Mouse (Mus musculus) heart, postnatal 0 days (tissue): Measurements from ENCODE around the gene 4930432K21Rik. TPM values are rescaled to one million over a fixed set of nuclear protein-coding genes. Genes with fewer than 3 reads are reported as not detected.

Source experiments
- ATAC-seq: fragments of 200-750 bp; cut with Nextera tagmentation; 2 replicates; pipeline ENCODE4 v1.8.0; 2017; ENCODE audit warnings: low read depth, moderate number of reproducible peaks, moderate library complexity; ENCODE audit not compliant: insufficient read depth
- DNase-seq: peaks from one replicate; pipeline ENCODE4 v3.0.0-alpha.2; 2016; ENCODE audit warnings: low spot score
- H3K27ac ChIP-seq: fragments of 300-500 bp; sonication (generic); 2 replicates; pipeline ENCODE4 v1.5.1; 2014; ENCODE audit warnings: low read depth, mild to moderate bottlenecking
- H3K27me3 ChIP-seq: fragments of 300-500 bp; sonication (generic); 2 replicates; pipeline ENCODE4 v1.6.1; 2014; ENCODE audit warnings: low read length, mixed read lengths; ENCODE audit not compliant: control insufficient read depth, insufficient read depth
- H3K36me3 ChIP-seq: fragments of 300-500 bp; sonication (generic); replicated peaks from 2 replicates; pipeline ENCODE4 v1.6.1; 2014; ENCODE audit warnings: low read length, mixed read lengths; ENCODE audit not compliant: control insufficient read depth, insufficient read depth
- H3K4me1 ChIP-seq: fragments of 300-500 bp; sonication (generic); 2 replicates; pipeline ENCODE4 v1.6.1; 2014; ENCODE audit warnings: antibody characterized with exemption; ENCODE audit not compliant: control insufficient read depth, insufficient read depth
- H3K4me2 ChIP-seq: fragments of 300-500 bp; sonication (generic); 2 replicates; pipeline ENCODE4 v1.6.1; 2014; ENCODE audit warnings: low read depth, mild to moderate bottlenecking, low read length, moderate library complexity
- H3K4me3 ChIP-seq: fragments of 300-500 bp; sonication (generic); 2 replicates; pipeline ENCODE4 v1.5.1; 2014; ENCODE audit warnings: low read depth, low read length
- H3K9ac ChIP-seq: fragments of 300-500 bp; sonication (generic); replicated peaks from 2 replicates; pipeline ENCODE4 v1.6.1; 2014; ENCODE audit warnings: low read depth, low read length, mixed read lengths
- H3K9me3 ChIP-seq: fragments of 300-500 bp; sonication (generic); replicated peaks from 2 replicates; pipeline ENCODE4 v1.6.1; 2016; ENCODE audit warnings: low read length; ENCODE audit not compliant: control insufficient read depth
- CTCF ChIP-seq: IDR thresholded peaks from 2 replicates; pipeline ENCODE4 v1.5.1; 2016; ENCODE audit warnings: antibody characterized with exemption, control low read depth, low read depth
- EP300 ChIP-seq: IDR thresholded peaks from 2 replicates; pipeline ENCODE4 v1.6.1; 2016; ENCODE audit warnings: antibody characterized with exemption, low read depth
- WGBS: fragments of 180-500 bp; shearing (Covaris S2); extraction: QIAGEN DNeasy Blood & Tissue Kit; methylation state at CpG from one replicate; pipeline ENCODE4 v1.1.7; 2014; 5-methylcytosine and 5-hydroxymethylcytosine counted together
- polyA plus RNA-seq: library from polyadenylated mRNA; unstranded; fragments of >200 nt; fragmentation: Nextera tagmentation; extraction: Ambion mirVana; gene quantifications from 2 replicates; pipeline ENCODE4 v1.2.1, GENCODE M21; 2015
- total RNA-seq: library from RNA; depleted of rRNA; stranded (reverse); fragments of >200 nt; gene quantifications from 2 replicates; pipeline ENCODE4 v1.2.3, GENCODE M21; 2014; ENCODE audit warnings: low replicate concordance

4930432K21Rik gene
- total and polyA plus RNA-seq, 2 experiments from 2014 or later: 0.48 TPM; not detected in 1

DNA sequence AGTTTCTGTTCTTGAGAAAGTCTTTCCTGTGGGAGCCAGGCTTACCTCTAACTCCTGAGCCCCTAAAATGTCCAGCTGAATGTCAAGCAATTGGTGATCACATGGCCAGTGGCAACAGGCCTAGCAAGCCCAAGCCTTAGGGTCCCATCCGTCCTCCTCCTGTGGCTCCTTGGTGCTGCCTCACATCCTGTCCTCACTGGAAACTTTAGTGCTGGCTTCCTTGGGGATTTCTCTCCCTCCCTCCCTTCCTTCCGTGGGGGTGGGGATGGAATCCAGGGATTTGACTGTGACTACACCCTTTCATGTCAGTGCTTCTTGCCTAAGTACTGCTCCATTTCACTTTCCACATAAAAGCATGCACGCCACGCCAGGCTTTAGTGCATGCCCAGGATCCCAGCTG is 41.8 kb downstream of the 4930432K21Rik start:
- Histone ChIP-seq H3K4me3 (no peak overlapping the region), H3K9ac (no peak overlapping the region), H3K36me3 (no peaks in the 10 kb centered on the region), H3K4me2 (no peak overlapping the region), H3K4me1 (peaks cover 12% of the 10 kb centered on the region), H3K27me3 (no peaks in the 10 kb centered on the region), H3K27ac (peak overlapping the region; percentile 73), H3K9me3 (no peaks in the 10 kb centered on the region)
- ATAC-seq (no peak), DNase-seq (peak; percentile 62)
- TF ChIP-seq CTCF (no peak), EP300 (peak; percentile 94)
- 42% methylated on average over 4 of the region's 4 CpGs for WGBS

DNA sequence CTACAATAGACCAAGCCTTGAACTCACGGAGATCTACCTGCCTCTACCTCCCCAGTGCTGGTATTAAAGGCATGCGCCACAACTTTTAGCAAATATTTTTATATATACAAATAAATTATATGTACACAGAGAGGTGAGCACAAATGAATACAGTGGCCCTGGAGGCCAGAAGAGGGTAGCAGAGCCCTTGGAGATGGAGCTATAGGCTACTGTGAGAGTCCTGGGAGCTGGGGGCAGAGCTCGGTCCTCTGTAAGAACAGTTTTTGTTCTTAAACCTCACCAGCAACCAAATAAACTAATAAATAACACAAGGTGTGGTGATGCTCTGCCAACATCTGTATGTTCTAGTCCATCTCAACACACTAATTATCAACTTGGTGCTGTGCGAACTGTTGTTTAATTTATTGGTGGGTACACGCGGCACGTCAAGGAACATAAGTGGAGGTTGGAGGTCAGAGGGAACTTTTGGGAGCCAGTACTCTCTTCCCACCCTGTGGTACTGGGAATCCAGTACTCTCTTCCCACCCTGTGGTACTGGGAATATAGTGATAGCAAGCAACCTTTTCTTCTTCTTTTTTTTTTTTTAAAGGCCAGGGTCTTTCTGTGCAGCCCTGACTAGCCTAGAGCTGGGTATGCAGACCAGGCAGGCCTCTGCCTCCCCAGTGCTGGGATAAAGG is 42.5 kb downstream of the 4930432K21Rik start:
- 93% methylated on average over 7 of the region's 7 CpGs for WGBS
- no peaks in the 10 kb centered on the region for H3K27me3 ChIP-seq
- ATAC-seq: no peak
- peak overlapping the region; percentile 73 for H3K27ac ChIP-seq
- no peak overlapping the region for H3K4me2 ChIP-seq
- H3K4me3 ChIP-seq: no peak overlapping the region
- no peaks in the 10 kb centered on the region for H3K9me3 ChIP-seq
- no peak overlapping the region for H3K9ac ChIP-seq
- TF ChIP-seq EP300: no peak
- no peaks in the 10 kb centered on the region for H3K36me3 ChIP-seq
- no peak for DNase-seq
- H3K4me1 ChIP-seq: peaks cover 12% of the 10 kb centered on the region

DNA sequence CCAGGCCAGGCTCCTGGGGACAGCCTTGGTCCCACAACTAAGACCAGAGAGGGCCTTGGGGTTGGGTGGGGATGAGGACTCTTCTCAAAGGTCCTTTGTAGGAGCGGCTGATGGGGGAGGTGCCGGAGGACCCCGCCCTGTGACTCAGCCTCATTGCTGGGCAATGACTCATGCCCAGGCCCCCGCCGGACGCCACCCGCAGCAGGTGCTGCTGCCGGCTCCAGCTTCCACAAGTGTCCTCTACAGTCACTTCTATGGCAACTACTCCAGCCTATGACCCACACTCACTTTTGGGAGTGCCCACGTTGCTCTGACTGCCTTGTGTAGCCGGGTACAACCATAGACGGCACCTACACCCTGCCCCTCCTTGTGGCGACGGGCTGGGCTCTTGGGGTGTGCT is 44.2 kb downstream of the 4930432K21Rik start:
- Histone ChIP-seq H3K27ac (peak overlapping the region; percentile 93), H3K4me1 (peaks cover 12% of the 10 kb centered on the region), H3K9me3 (no peaks in the 10 kb centered on the region), H3K4me2 (peak overlapping the region; percentile 52), H3K27me3 (no peaks in the 10 kb centered on the region), H3K4me3 (peak overlapping the region; percentile 24), H3K9ac (peak overlapping the region; percentile 48; the same call in 1 of the 2 replicates), H3K36me3 (no peaks in the 10 kb centered on the region)
- no peak for TF ChIP-seq CTCF
- peak; percentile 61; the same call in 1 of the 2 replicates for TF ChIP-seq EP300
- peak; percentile 89 for DNase-seq
- peak; percentile 83 for ATAC-seq
- WGBS: 11% methylated on average over 13 of the region's 13 CpGs

DNA sequence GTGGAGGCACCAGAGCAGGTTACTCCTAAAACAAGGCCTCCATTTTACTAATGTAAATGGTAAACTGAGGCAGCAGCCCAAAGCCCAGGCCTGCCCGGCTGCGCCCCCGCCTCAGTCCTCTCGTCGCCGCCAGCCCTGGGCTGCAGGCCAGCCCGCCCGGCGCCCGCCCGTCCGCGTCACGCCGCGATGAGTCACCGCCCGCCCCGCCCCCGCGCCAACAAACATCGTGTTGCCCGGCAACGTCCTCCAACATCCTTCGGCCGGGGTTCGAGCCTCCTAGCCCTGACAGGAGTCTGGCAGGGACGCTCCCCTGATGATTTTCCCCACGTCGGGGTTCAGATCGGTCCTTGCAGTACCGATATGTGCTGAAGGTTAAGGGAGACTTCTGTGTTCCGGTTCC is 44.7 kb downstream of the 4930432K21Rik start:
- Histone ChIP-seq H3K4me2 (peak overlapping the region; percentile 52), H3K36me3 (no peaks in the 10 kb centered on the region), H3K4me1 (peaks cover 12% of the 10 kb centered on the region), H3K4me3 (peak overlapping the region; percentile 24), H3K27me3 (no peaks in the 10 kb centered on the region), H3K9me3 (no peaks in the 10 kb centered on the region), H3K27ac (peak overlapping the region; percentile 93), H3K9ac (peak overlapping the region; percentile 48; the same call in 1 of the 2 replicates)
- no peak for TF ChIP-seq CTCF
- no peak for TF ChIP-seq EP300
- DNase-seq: peak; percentile 73
- ATAC-seq: peak; percentile 75
- WGBS: 2% methylated on average over 33 of the region's 33 CpGs

DNA sequence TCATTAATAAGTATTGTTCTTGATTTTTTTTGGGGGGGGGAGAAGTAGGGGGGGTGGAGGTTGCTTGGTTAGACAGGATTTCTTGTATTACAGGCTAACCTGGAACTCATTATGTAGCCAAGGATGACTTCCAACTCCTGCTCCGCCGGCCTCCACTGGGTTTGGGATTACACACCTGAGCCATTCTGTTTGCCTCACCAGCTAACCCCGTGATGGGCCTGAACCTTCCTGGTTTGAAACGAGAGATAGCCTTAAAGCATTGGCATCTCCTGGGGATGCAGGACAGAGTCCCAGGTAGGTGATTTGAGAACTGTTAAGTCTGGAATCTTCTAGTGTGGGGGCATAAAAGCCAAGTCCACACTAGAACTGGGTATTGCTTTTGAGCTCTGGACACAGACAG is 45.3 kb downstream of the 4930432K21Rik start:
- DNase-seq: no peak
- no peak for TF ChIP-seq CTCF
- no peak for TF ChIP-seq EP300
- 74% methylated on average over 4 of the region's 4 CpGs for WGBS
- Histone ChIP-seq H3K9me3 (no peaks in the 10 kb centered on the region), H3K4me3 (no peak overlapping the region), H3K27ac (peak overlapping the region; percentile 93), H3K9ac (no peak overlapping the region), H3K4me1 (peaks cover 17% of the 10 kb centered on the region), H3K4me2 (no peak overlapping the region), H3K27me3 (no peaks in the 10 kb centered on the region), H3K36me3 (no peaks in the 10 kb centered on the region)
- ATAC-seq: no peak

DNA sequence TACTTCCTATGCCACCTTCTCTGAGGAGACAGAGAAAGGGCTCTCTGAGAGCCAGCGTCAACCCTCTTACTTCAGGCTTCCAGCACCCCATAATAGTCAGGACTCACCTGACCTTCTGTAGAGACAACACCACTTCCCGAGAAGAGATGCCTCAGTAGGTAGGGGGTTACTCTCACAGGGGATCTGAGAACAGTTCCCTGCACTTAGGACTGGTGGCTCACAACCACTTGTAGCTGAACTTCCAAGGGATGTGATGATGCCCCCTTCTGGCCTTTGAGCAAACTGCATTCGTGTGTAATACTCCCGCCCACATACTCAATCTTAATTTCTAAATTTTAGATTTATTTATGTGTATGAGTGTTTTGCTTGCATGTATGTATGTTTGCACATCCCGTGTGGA is 45.7 kb downstream of the 4930432K21Rik start:
- H3K36me3 ChIP-seq: no peaks in the 10 kb centered on the region
- H3K27ac ChIP-seq: peak overlapping the region; percentile 93
- H3K27me3 ChIP-seq: no peaks in the 10 kb centered on the region
- peaks cover 19% of the 10 kb centered on the region for H3K4me1 ChIP-seq
- DNase-seq: no peak
- no peak overlapping the region for H3K4me2 ChIP-seq
- no peak for ATAC-seq
- H3K9ac ChIP-seq: no peak overlapping the region
- TF ChIP-seq CTCF: peak; percentile 30; the same call in 1 of the 2 replicates
- no peak for TF ChIP-seq EP300
- H3K9me3 ChIP-seq: no peaks in the 10 kb centered on the region
- no peak overlapping the region for H3K4me3 ChIP-seq
- 89% methylated on average over 5 of the region's 5 CpGs for WGBS
